Mouse (Mus musculus): ENCODE measurements around the gene Gls. TPM values are rescaled to one million over a fixed set of nuclear protein-coding genes. Genes with fewer than 3 reads are reported as not detected.

Gls gene
- polyA plus RNA-seq, 1 experiment from 2014 or later = 39.5 TPM

Other genes starting within 250 kb of the Gls start
- 1.2 and 1.7 TPM in 2 replicates for gene Stat4, start 246.1 kb downstream of the Gls start, polyA plus RNA-seq (2015; fragmentation: Nextera tagmentation; extraction: Ambion mirVana)
- 28.3 and 29.2 TPM in 2 replicates for gene Stat1, start 113.8 kb downstream of the Gls start, polyA plus RNA-seq (2015; fragmentation: Nextera tagmentation; extraction: Ambion mirVana)